Mouse (Mus musculus) forebrain, embryonic 12.5 days (tissue): ENCODE measurements around the gene Kifc5b. TPM values are rescaled to one million over a fixed set of nuclear protein-coding genes. Genes with fewer than 3 reads are reported as not detected.
A peak's percentile ranks its signal among the peaks of the same experiment; 100 is the strongest.
"Not testable (repeated sequence)": the region's sequence is repeated elsewhere in the genome, so short reads cannot be mapped to it uniquely, and the experiment has no call there.

ENCODE experiments used
- ATAC-seq: fragments of 200-750 bp; cut with Nextera tagmentation; 2 replicates; pipeline ENCODE4 v1.8.0; 2017; ENCODE audit warnings: moderate TSS enrichment; ENCODE audit not compliant: low FRiP score
- H3K27ac ChIP-seq: fragments of 300-500 bp; sonication (generic); 2 replicates; pipeline ENCODE4 v1.5.1; 2016; ENCODE audit warnings: mild to moderate bottlenecking
- H3K27me3 ChIP-seq: fragments of 300-500 bp; sonication (generic); 2 replicates; pipeline ENCODE4 v1.6.1; 2016; ENCODE audit warnings: mild to moderate bottlenecking
- H3K36me3 ChIP-seq: fragments of 300-500 bp; sonication (generic); replicated peaks from 2 replicates; pipeline ENCODE4 v1.6.1; 2016; ENCODE audit warnings: mild to moderate bottlenecking
- H3K4me1 ChIP-seq: fragments of 300-500 bp; sonication (generic); 2 replicates; pipeline ENCODE4 v1.6.1; 2016
- H3K4me2 ChIP-seq: fragments of 300-500 bp; sonication (generic); 2 replicates; pipeline ENCODE4 v1.6.1; 2016; ENCODE audit warnings: mild to moderate bottlenecking, moderate library complexity
- H3K4me3 ChIP-seq: fragments of 300-500 bp; sonication (generic); replicated peaks from 2 replicates; pipeline ENCODE4 v1.5.1; 2016; ENCODE audit warnings: mild to moderate bottlenecking
- H3K9ac ChIP-seq: fragments of 300-500 bp; sonication (generic); 2 replicates; pipeline ENCODE4 v1.6.1; 2016; ENCODE audit warnings: mild to moderate bottlenecking
- H3K9me3 ChIP-seq: fragments of 300-500 bp; sonication (generic); 2 replicates; pipeline ENCODE4 v1.6.1; 2016
- WGBS: fragments of 180-500 bp; shearing (Covaris S2); methylation state at CpG from one replicate; pipeline ENCODE4 v1.1.7; 2016; 5-methylcytosine and 5-hydroxymethylcytosine counted together
- polyA plus RNA-seq: library from polyadenylated mRNA; unstranded; fragments of >200 nt; fragmentation: Nextera tagmentation; extraction: Ambion mirVana; gene quantifications from 2 replicates; pipeline ENCODE4 v1.2.1, GENCODE M21; 2016

The Kifc5b gene
- polyA plus RNA-seq, 1 experiment from 2014 or later, result 9.7 TPM

DNA sequence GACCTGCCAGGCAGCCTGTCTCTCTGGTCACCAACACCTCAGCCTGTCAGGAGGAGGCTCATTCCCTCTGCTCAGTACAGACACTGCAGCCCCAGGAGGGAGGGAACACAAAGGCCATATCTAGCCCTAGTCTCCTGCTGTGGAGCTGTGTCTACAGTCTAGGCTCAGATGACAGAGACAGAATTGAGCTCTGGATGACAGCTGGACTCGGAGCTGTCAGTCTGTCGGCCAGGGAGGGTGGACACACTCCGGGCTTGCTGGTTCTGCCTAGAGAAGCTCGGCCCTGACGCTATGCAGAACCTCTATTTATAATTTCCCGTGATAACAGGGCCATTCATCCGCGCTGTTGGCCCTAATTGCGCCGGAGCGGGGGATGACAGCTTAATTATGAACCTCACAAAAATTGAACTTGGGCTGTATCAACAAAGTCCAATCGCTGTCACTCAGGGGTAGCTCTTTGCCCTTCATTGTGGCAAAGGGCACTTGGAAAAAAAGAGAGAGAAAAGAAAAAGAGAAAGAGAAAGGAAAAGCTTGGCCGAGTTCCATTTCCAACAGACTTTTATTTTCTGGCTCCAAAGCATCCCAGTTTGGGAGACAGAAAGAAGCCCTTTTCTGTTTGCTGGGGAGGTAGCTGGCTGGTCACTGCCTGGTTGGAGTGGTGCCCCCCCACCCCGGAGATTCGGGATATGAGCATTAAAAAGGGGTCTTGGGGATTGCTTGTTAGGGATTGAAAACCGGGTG is 24.1 kb upstream of the Kifc5b start:
- Histone ChIP-seq H3K36me3 (no peaks in the 10 kb centered on the region), H3K9ac (peak overlapping the region; percentile 33), H3K27ac (peak overlapping the region; percentile 47; the same call in 1 of the 2 replicates), H3K27me3 (peaks cover 15% of the 10 kb centered on the region), H3K4me3 (no peak overlapping the region), H3K4me2 (peak overlapping the region; percentile 24; the same call in 1 of the 2 replicates), H3K9me3 (no peaks in the 10 kb centered on the region), H3K4me1 (peaks cover 16% of the 10 kb centered on the region)
- ATAC-seq, result 0 out of 2 replicates have a peak, but pooled peaks have one; percentile 60
- 35% methylated on average over 16 of the region's 16 CpGs for WGBS

DNA sequence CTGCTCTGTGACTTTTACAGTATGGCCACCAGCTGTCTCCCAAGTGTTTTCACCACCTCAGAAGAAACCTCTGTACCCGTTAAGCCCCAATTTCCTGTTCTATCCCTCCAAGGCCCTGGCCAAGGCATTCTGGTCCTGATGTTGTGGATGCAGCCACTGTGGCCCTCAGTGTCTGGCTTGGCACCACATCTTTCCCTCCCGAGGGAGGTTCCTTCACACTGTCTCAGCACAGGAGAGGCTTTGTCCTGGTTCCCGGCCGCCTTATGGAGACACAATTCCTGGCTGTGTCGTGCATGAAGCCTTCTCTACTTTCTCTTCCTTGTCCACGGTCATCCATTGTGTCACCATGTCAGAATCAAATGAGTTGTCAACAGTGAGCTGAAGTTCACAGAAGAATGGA is 23.4 kb upstream of the Kifc5b start:
- Histone ChIP-seq H3K4me1 (peaks cover 16% of the 10 kb centered on the region), H3K9me3 (no peaks in the 10 kb centered on the region), H3K27me3 (peaks cover 13% of the 10 kb centered on the region; the same call in 1 of the 2 replicates), H3K27ac (no peak overlapping the region), H3K9ac (no peak overlapping the region), H3K4me3 (no peak overlapping the region), H3K36me3 (no peaks in the 10 kb centered on the region), H3K4me2 (no peak overlapping the region)
- WGBS, result 60% methylated on average over 6 of the region's 6 CpGs
- ATAC-seq, result no peak

DNA sequence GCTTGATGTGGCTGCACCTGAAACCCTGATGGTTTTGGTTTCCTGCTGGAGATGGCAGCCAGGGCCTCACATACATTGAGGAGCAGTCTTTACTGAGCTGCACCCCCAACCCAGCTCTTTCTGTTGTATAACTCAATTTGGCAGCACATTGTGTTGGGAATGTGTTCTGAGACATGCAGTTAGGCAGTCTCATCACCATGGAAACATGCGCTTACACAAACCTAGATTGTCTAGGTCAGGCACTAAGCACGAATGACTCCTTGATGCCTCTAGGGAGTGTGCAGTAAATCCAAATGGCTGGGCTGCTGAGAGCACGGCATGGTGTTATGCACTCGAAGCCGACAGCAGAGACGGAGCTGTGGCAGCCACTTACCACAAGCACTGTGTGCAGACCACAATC is 22.5 kb upstream of the Kifc5b start:
- ATAC-seq, result no peak

GRCm38 (mm10) chr17:26895578-26895977 is 21.3 kb upstream of the Kifc5b start:
- peaks cover 16% of the 10 kb centered on the region for H3K4me1 ChIP-seq
- no peaks in the 10 kb centered on the region for H3K36me3 ChIP-seq
- H3K27ac ChIP-seq, result no peak overlapping the region
- H3K4me3 ChIP-seq, result no peak overlapping the region
- no peak overlapping the region for H3K9ac ChIP-seq
- 15% methylated on average over 10 of the region's 10 CpGs for WGBS
- no peak overlapping the region for H3K4me2 ChIP-seq
- no peaks in the 10 kb centered on the region for H3K9me3 ChIP-seq
- ATAC-seq, result no peak
- H3K27me3 ChIP-seq, result peaks cover 19% of the 10 kb centered on the region; the same call in 1 of the 2 replicates

More for the DNA sequence above, 22.5 kb upstream of the Kifc5b start:
- Histone ChIP-seq H3K4me3 (no peak overlapping the region), H3K36me3 (no peaks in the 10 kb centered on the region), H3K4me2 (no peak overlapping the region), H3K4me1 (peaks cover 16% of the 10 kb centered on the region), H3K27me3 (peaks cover 12% of the 10 kb centered on the region; the same call in 1 of the 2 replicates), H3K9ac (no peak overlapping the region), H3K27ac (no peak overlapping the region), H3K9me3 (no peaks in the 10 kb centered on the region)
- WGBS, result 83% methylated on average over 6 of the region's 6 CpGs

DNA sequence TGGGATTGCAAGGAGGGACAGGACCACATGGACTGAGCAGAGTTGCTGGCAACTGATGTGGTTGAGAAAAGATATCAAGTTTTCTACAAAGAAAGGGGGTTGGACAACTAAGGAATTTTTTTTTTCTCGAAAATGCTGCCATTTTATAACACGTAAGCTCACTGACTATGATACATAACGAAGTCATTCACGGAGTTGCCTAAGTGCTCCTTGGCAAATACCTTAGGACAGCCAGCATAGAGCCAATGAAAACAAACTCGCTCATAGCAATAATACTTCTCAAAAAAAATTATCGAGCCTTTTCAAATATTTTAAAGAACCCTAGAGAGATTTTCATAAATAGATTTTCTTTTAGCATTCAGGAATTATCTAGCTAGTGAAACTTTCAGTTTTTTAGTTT is 16.0 kb upstream of the Kifc5b start:
- Histone ChIP-seq H3K4me2 (no peak overlapping the region), H3K4me1 (no peaks in the 10 kb centered on the region), H3K27me3 (peaks cover 19% of the 10 kb centered on the region; the same call in 1 of the 2 replicates), H3K36me3 (no peaks in the 10 kb centered on the region), H3K9ac (no peak overlapping the region), H3K4me3 (no peak overlapping the region), H3K27ac (no peak overlapping the region), H3K9me3 (no peaks in the 10 kb centered on the region)
- 84% methylated on average over 6 of the region's 6 CpGs for WGBS
- no peak for ATAC-seq

DNA sequence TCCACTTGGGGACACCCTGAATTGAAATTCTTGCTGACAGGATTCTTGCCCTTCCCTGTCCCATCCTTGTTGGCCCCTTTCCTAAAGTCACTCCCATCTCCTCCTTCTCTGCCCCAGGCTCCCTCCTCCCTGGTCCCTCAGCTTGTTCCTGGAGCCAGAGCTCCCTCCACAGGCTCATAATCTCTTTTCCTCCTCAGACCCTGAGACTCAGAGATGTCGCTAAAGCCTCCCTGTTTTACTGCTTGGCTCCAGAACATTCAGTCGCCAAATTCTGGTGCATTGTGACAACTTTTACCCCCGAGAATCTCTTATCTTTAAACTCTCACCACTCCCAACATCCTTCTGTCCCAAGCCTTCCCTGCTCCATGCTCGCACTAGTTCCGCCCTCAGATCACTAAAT is 12.6 kb upstream of the Kifc5b start:
- Histone ChIP-seq H3K36me3 (no peaks in the 10 kb centered on the region), H3K27ac (no peak overlapping the region), H3K9me3 (no peaks in the 10 kb centered on the region), H3K4me3 (no peak overlapping the region), H3K4me1 (no peaks in the 10 kb centered on the region), H3K27me3 (peaks cover 7% of the 10 kb centered on the region; the same call in 1 of the 2 replicates), H3K4me2 (no peak overlapping the region), H3K9ac (no peak overlapping the region)
- ATAC-seq, result no peak
- 64% methylated on average over 5 of the region's 5 CpGs for WGBS

GRCm38 (mm10) chr17:26907506-26907905 is 9.4 kb upstream of the Kifc5b start:
- not testable (repeated sequence) for H3K27ac ChIP-seq, H3K4me1 ChIP-seq, H3K9ac ChIP-seq, H3K4me2 ChIP-seq, H3K9me3 ChIP-seq, ATAC-seq, H3K27me3 ChIP-seq, H3K4me3 ChIP-seq, H3K36me3 ChIP-seq
- 91% methylated on average over 15 of the region's 15 CpGs for WGBS

DNA sequence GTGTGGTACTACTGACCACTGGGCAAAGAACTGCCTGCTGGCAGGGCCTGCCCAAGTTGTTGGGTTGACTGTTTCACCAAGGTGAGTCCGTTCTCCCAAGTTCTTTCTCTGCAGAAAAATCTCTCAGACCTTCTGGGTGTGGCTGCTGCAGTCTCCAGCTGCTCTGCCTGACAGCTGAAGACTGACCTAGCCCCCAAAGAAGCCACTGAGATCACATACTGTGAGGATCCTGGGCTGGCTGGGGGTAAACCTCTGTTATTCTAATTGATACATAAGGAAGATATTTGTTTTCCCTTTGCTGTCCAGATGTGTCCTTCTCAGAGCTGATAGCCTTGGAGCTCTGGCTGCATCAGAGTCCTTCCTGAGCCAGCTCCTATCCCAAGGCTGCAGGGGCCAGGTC is 1.6 kb upstream of the Kifc5b start:
- no peaks in the 10 kb centered on the region for H3K36me3 ChIP-seq
- no peak overlapping the region for H3K27ac ChIP-seq
- WGBS, result 50% methylated on average over 1 of the region's 1 CpGs
- H3K4me2 ChIP-seq, result no peak overlapping the region
- H3K9me3 ChIP-seq, result no peaks in the 10 kb centered on the region
- no peaks in the 10 kb centered on the region for H3K27me3 ChIP-seq
- no peak overlapping the region for H3K4me3 ChIP-seq
- no peak for ATAC-seq
- peaks cover 14% of the 10 kb centered on the region for H3K4me1 ChIP-seq
- H3K9ac ChIP-seq, result no peak overlapping the region; the same call in 1 of the 2 replicates

- Histone ChIP-seq H3K9ac (peak overlapping the region; percentile 76), H3K4me3 (peak overlapping the region; percentile 78), H3K36me3 (peaks cover 12% of the 10 kb centered on the region), H3K4me1 (peaks cover 14% of the 10 kb centered on the region), H3K4me2 (peak overlapping the region; percentile 63)
- WGBS, result 1% methylated on average over 12 of the region's 12 CpGs
- H3K27ac ChIP-seq, H3K9me3 ChIP-seq, ATAC-seq, H3K27me3 ChIP-seq: not testable (repeated sequence)
Measured at GRCm38 (mm10) chr17:26917560-26917959, 669 bp downstream of the Kifc5b start.

GRCm38 (mm10) chr17:26918343-26918742 is 1.5 kb downstream of the Kifc5b start:
- WGBS, result 72% methylated on average over 2 of the region's 2 CpGs
- Histone ChIP-seq H3K27ac (no peak overlapping the region), H3K4me1 (peaks cover 14% of the 10 kb centered on the region), H3K36me3 (peaks cover 15% of the 10 kb centered on the region), H3K4me2 (peak overlapping the region; percentile 63), H3K4me3 (peak overlapping the region; percentile 78), H3K27me3 (no peaks in the 10 kb centered on the region), H3K9ac (no peak overlapping the region), H3K9me3 (no peaks in the 10 kb centered on the region)
- no peak for ATAC-seq

DNA sequence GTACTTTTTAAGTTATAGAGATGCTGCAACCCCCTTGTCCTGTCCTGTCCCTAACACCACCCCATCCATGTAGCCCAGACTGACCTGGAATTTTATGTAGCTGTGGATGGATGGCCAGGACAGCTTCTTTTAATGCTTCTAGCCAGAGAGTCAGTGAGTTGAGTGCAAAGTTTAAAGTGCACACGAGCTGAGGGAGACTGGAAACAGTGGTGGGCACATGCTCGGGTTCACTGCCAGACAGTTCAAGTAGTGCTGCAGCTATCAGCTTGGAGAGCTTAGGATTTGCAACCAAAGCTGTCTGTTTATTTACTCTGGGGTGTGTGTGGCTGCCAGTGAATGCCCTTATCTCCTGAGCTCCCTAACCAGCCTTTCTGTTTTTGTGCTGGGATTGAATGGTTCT is 2.6 kb downstream of the Kifc5b start:
- not testable (repeated sequence) for H3K4me2 ChIP-seq, H3K4me3 ChIP-seq, H3K9ac ChIP-seq, H3K9me3 ChIP-seq, ATAC-seq, H3K27ac ChIP-seq, H3K27me3 ChIP-seq
- WGBS, result 79% methylated on average over 2 of the region's 2 CpGs
- Histone ChIP-seq H3K4me1 (peaks cover 14% of the 10 kb centered on the region), H3K36me3 (peaks cover 25% of the 10 kb centered on the region)

DNA sequence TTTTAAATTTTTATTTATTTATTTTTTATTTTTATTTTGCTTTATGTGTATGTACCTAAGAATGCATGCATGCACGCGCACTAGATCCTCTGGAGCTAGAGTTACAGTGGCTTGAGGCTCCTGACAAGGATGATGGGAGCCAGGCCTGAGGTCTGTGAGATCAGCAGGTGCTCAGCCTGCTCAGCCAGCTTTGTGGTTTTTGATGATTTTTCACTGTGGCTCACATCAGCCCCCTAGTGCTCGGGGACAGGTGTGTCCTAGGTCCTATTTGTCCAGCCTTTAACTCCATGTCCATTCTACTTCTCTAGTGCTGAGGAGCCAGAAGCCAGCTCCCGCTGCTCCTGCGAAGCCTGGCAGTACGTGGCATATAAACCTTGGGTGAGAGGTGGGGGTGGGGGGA is 5.5 kb downstream of the Kifc5b start:
- not testable (repeated sequence) for H3K4me2 ChIP-seq, H3K27me3 ChIP-seq, H3K9ac ChIP-seq, H3K9me3 ChIP-seq, ATAC-seq, H3K27ac ChIP-seq, H3K4me3 ChIP-seq
- 96% methylated on average over 6 of the region's 6 CpGs for WGBS
- Histone ChIP-seq H3K4me1 (peaks cover 13% of the 10 kb centered on the region), H3K36me3 (peaks cover 47% of the 10 kb centered on the region)

GRCm38 (mm10) chr17:26925414-26925813 is 8.5 kb downstream of the Kifc5b start:
- H3K4me2 ChIP-seq, H3K4me1 ChIP-seq, H3K4me3 ChIP-seq, ATAC-seq, H3K9ac ChIP-seq, H3K9me3 ChIP-seq, H3K27ac ChIP-seq, H3K27me3 ChIP-seq: not testable (repeated sequence)
- H3K36me3 ChIP-seq, result peaks cover 75% of the 10 kb centered on the region
- whole genome bisulfite sequencing, result 96% methylated on average over 9 of the region's 9 CpGs
